Mouse (Mus musculus): Measurements from ENCODE around the gene Itgal. TPM values are rescaled to one million over a fixed set of nuclear protein-coding genes. Genes with fewer than 3 reads are reported as not detected.

Gene Itgal
- polyA plus RNA-seq, 1 experiment from 2014 or later = 2.3 TPM

DNA sequence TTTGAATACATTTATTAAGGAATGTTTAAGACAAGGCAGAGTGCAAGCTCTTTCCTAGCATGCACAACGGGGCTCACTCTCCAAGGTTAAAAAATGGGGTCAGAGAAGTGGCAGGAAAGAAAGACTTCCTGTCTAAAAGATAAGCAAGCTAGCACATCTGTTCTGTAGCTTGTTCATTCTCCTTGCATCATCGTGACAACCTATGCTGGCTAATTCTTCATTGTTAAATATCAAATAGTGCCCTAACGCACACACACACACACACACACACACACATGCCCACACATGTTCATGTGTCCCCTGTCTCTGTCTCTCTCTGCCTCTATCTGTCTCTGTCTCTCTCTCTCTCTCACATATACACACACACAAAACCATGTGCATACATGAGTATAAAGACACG lies 14.9 kb upstream of the Itgal start:
- ATAC-seq (ENCODE audit: borderline replicate concordance, extremely low read depth, low FRiP score, low TSS enrichment) = no peak
- Histone ChIP-seq H3K4me1 (no peaks in the 10 kb centered on the region), H3K27me3 (no peaks in the 10 kb centered on the region), H3K9ac (no peak overlapping the region), H3K27ac (no peak overlapping the region), H3K36me3 (no peaks in the 10 kb centered on the region), H3K4me3 (no peak overlapping the region), H3K9me3 (no peaks in the 10 kb centered on the region), H3K4me2 (no peak overlapping the region)
- WGBS = 39% methylated on average over 4 of the region's 4 CpGs

- no peak for ATAC-seq (ENCODE audit: borderline replicate concordance, extremely low read depth, low FRiP score, low TSS enrichment)
- H3K36me3 ChIP-seq = no peaks in the 10 kb centered on the region
Observed at GRCm38 (mm10) chr7:127282190-127282589, 13.9 kb upstream of the Itgal start.

DNA sequence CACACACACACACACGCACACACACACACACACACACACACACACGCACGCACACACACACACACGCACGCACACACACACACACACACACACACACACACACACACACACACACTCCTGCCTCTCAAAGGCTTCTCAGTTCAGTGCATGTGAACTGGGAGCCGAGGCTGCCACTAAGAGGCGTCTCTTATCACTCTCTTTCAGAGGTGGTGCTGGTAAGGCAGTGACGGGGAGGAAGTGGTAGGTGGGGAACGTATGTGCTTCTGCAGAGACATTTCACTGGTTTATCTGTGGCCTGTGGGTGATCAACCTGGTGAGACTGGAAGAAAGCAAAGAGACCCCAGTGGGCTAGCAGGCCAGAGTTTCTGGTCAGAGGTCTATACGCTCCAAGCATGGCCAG lies 10.9 kb upstream of the Itgal start:
- no peak for ATAC-seq (ENCODE audit: borderline replicate concordance, extremely low read depth, low FRiP score, low TSS enrichment)
- no peak overlapping the region for H3K9ac ChIP-seq
- H3K27me3 ChIP-seq = no peaks in the 10 kb centered on the region
- no peak overlapping the region for H3K27ac ChIP-seq
- WGBS = 64% methylated on average over 8 of the region's 10 CpGs
- no peak overlapping the region for H3K4me3 ChIP-seq
- no peaks in the 10 kb centered on the region for H3K36me3 ChIP-seq
- no peak overlapping the region for H3K4me2 ChIP-seq
- H3K9me3 ChIP-seq = peaks cover 5% of the 10 kb centered on the region
- no peaks in the 10 kb centered on the region for H3K4me1 ChIP-seq

More at GRCm38 (mm10) chr7:127282190-127282589, 13.9 kb upstream of the Itgal start:
- no peak overlapping the region for H3K4me3 ChIP-seq
- no peak overlapping the region for H3K27ac ChIP-seq
- H3K27me3 ChIP-seq = no peaks in the 10 kb centered on the region
- H3K4me1 ChIP-seq = no peaks in the 10 kb centered on the region
- H3K4me2 ChIP-seq = no peak overlapping the region
- no peak overlapping the region for H3K9ac ChIP-seq
- no peaks in the 10 kb centered on the region for H3K9me3 ChIP-seq
- WGBS = 73% methylated on average over 2 of the region's 2 CpGs

GRCm38 (mm10) chr7:127287940-127288339 lies 8.1 kb upstream of the Itgal start:
- Histone ChIP-seq H3K27ac (no peak overlapping the region), H3K36me3 (no peaks in the 10 kb centered on the region), H3K4me2 (no peak overlapping the region), H3K9ac (no peak overlapping the region), H3K4me3 (no peak overlapping the region), H3K27me3 (no peaks in the 10 kb centered on the region), H3K9me3 (peaks cover 5% of the 10 kb centered on the region), H3K4me1 (no peaks in the 10 kb centered on the region)
- 79% methylated on average over 1 of the region's 1 CpGs for WGBS
- no peak for ATAC-seq (ENCODE audit: borderline replicate concordance, extremely low read depth, low FRiP score, low TSS enrichment)

DNA sequence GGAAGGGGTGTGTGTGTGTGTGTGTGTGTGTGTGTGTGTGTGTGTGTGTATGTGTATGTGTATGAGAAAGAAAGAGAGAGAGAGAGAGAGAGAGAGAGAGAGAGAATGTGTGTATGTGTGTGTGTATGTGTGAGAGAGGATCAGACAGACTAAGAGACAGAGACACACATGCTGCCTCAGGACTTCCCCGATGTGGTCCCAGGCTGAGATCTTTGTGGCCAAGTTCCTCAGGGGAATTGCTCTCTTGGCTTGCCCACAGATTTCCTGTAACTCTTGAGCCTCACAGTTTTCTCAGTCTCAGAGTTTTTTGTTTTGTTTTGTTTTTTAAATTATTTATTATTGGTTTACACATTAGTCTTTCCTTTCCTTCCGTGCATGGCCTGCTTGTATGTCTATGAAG lies 6.8 kb upstream of the Itgal start:
- no peak overlapping the region for H3K9ac ChIP-seq
- ATAC-seq (ENCODE audit: borderline replicate concordance, extremely low read depth, low FRiP score, low TSS enrichment) = no peak
- H3K27ac ChIP-seq = no peak overlapping the region
- H3K4me1 ChIP-seq = no peaks in the 10 kb centered on the region
- no peaks in the 10 kb centered on the region for H3K27me3 ChIP-seq
- H3K4me2 ChIP-seq = no peak overlapping the region
- no peaks in the 10 kb centered on the region for H3K36me3 ChIP-seq
- 73% methylated on average over 2 of the region's 2 CpGs for WGBS
- H3K4me3 ChIP-seq = no peak overlapping the region
- H3K9me3 ChIP-seq = peaks cover 5% of the 10 kb centered on the region

DNA sequence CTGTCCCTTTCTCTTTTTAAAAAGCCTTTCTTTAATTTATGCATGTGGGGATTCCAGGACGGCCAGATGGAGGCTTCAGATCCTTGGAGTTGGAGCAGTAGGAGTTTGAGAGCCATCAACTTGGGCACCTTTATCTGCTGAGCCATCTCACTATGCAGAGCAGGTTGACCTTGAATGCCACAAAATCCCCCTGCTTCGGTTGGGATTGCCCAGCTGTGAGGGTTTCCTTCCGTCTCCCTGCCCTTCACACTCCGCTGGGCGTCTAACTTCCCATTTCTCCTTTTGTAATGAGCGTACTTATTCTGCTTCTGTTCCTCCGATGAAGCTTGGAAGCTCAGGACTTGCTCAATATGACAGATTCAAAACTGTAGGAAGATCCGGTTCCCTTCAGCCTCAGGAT lies 5.9 kb upstream of the Itgal start:
- Histone ChIP-seq H3K27ac (no peak overlapping the region), H3K27me3 (no peaks in the 10 kb centered on the region), H3K36me3 (no peaks in the 10 kb centered on the region), H3K4me2 (no peak overlapping the region), H3K4me1 (no peaks in the 10 kb centered on the region), H3K4me3 (no peak overlapping the region), H3K9ac (no peak overlapping the region), H3K9me3 (peaks cover 5% of the 10 kb centered on the region)
- 70% methylated on average over 8 of the region's 8 CpGs for WGBS
- ATAC-seq (ENCODE audit: borderline replicate concordance, extremely low read depth, low FRiP score, low TSS enrichment) = no peak

DNA sequence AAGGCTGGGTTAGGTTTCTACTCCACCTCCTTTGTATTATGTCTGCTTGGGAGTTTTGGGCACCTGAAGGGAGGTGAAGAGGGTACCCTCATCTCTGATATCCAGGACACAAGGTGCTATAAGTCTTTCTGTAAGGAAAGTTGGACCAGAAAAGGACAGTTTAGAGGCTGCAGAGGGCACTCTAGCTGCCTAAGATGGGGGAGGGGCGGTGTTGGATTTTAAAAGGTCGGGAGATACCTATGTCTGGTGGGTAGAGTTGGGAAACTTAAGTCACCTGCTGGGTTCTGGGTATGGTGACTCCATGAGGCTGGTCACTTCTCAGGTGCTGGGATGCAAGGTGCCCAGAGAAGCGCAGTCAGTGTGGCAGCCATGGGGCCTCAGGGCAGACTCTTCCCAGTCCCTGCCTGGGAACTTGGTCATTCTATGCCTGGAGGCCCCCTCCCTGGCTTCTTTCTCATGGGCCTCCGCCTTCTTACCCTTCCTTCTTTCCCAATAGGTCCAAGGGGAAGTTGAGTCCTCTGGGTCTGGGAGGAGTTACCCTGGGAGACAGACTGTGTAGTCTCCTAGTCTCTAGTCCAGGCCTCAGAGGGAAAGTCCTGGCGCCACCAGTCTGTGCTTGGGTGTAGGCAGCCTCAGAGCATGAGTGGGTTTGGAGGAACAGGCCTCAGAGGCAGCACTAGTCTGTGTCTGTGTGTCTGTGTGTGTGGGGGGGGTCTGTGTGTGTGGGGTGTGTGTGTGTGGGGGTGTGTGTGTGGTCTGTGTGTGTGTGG lies 911 bp downstream of the Itgal start:
- Histone ChIP-seq H3K4me3 (no peak overlapping the region), H3K9me3 (no peaks in the 10 kb centered on the region), H3K9ac (no peak overlapping the region), H3K27me3 (no peaks in the 10 kb centered on the region), H3K4me1 (no peaks in the 10 kb centered on the region), H3K4me2 (no peak overlapping the region; the same call in 1 of the 2 replicates), H3K36me3 (no peaks in the 10 kb centered on the region), H3K27ac (no peak overlapping the region)
- WGBS = 77% methylated on average over 5 of the region's 5 CpGs
- ATAC-seq (ENCODE audit: borderline replicate concordance, extremely low read depth, low FRiP score, low TSS enrichment) = no peak; the same call in 1 of the 2 replicates

DNA sequence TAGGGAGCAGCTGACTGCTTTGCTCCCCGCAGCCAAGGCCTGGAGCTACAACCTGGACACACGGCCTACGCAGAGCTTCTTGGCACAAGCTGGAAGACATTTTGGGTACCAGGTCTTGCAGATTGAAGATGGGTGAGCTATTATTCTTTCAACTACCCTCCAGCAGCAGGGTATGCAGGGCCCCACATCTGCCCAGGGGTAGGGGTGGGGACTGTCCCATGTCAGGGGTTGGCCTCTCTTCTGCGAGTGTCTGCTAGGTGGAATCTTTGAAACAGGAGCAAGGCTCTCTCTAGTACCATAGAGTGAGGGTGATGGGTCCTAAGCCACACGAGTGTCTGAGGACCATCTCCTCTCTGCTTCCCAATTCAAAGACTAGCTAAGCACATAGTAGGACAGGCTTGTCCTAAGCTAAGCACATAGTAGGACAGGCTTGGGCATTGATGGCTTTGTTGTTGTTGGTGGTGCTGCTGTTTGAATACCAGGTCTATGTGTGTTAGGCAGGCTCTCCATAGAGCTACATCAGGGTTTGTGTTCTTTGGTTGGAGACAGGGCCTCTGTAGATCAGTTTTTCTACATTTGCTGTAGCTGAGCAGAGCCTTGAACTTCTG lies 1.6 kb downstream of the Itgal start:
- H3K4me1 ChIP-seq = no peaks in the 10 kb centered on the region
- ATAC-seq (ENCODE audit: borderline replicate concordance, extremely low read depth, low FRiP score, low TSS enrichment) = no peak
- H3K27me3 ChIP-seq = no peaks in the 10 kb centered on the region
- no peak overlapping the region for H3K4me3 ChIP-seq
- H3K36me3 ChIP-seq = no peaks in the 10 kb centered on the region
- no peaks in the 10 kb centered on the region for H3K9me3 ChIP-seq
- no peak overlapping the region for H3K27ac ChIP-seq
- WGBS = 90% methylated on average over 5 of the region's 5 CpGs
- H3K9ac ChIP-seq = no peak overlapping the region
- no peak overlapping the region for H3K4me2 ChIP-seq

- no peaks in the 10 kb centered on the region for H3K4me1 ChIP-seq
- no peak overlapping the region for H3K4me3 ChIP-seq
- H3K9me3 ChIP-seq = no peaks in the 10 kb centered on the region
- no peaks in the 10 kb centered on the region for H3K36me3 ChIP-seq
- H3K9ac ChIP-seq = no peak overlapping the region
- H3K4me2 ChIP-seq = no peak overlapping the region
- no peak overlapping the region for H3K27ac ChIP-seq
- 77% methylated on average over 2 of the region's 2 CpGs for WGBS
- no peaks in the 10 kb centered on the region for H3K27me3 ChIP-seq
- no peak for ATAC-seq (ENCODE audit: borderline replicate concordance, extremely low read depth, low FRiP score, low TSS enrichment)
Observed at GRCm38 (mm10) chr7:127308431-127308830, 12.4 kb downstream of the Itgal start.

DNA sequence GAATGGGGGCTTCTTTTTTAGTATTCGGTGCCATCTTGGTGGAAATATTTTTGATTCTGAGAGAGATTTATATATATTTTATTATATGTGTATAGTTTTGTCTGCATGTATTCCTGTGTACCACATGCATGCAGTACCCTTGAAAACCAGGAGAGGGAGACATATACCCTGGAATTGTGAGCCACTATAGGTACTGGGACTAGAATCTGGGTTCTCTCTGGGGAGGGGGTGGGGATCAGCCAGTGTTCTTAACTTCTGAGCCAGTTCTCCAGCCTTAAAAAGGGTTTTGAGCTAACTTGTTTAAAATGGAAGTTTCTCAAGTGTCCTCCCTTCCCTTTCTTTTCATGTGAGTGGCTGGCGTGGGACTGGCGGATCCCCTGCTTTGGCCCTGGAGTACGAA lies 12.8 kb downstream of the Itgal start:
- 70% methylated on average over 4 of the region's 4 CpGs for WGBS
- no peaks in the 10 kb centered on the region for H3K36me3 ChIP-seq
- no peaks in the 10 kb centered on the region for H3K4me1 ChIP-seq
- no peak overlapping the region for H3K9ac ChIP-seq
- no peak overlapping the region for H3K27ac ChIP-seq
- no peaks in the 10 kb centered on the region for H3K9me3 ChIP-seq
- no peak for ATAC-seq (ENCODE audit: borderline replicate concordance, extremely low read depth, low FRiP score, low TSS enrichment)
- no peaks in the 10 kb centered on the region for H3K27me3 ChIP-seq
- H3K4me2 ChIP-seq = no peak overlapping the region
- H3K4me3 ChIP-seq = no peak overlapping the region

- Histone ChIP-seq H3K9ac (no peak overlapping the region), H3K4me1 (no peaks in the 10 kb centered on the region), H3K4me3 (no peak overlapping the region), H3K27me3 (no peaks in the 10 kb centered on the region), H3K36me3 (no peaks in the 10 kb centered on the region), H3K9me3 (no peaks in the 10 kb centered on the region), H3K27ac (no peak overlapping the region), H3K4me2 (no peak overlapping the region)
- 64% methylated on average over 12 of the region's 12 CpGs for WGBS
- ATAC-seq (ENCODE audit: borderline replicate concordance, extremely low read depth, low FRiP score, low TSS enrichment) = no peak
Observed at GRCm38 (mm10) chr7:127309951-127310350, 13.9 kb downstream of the Itgal start.

DNA sequence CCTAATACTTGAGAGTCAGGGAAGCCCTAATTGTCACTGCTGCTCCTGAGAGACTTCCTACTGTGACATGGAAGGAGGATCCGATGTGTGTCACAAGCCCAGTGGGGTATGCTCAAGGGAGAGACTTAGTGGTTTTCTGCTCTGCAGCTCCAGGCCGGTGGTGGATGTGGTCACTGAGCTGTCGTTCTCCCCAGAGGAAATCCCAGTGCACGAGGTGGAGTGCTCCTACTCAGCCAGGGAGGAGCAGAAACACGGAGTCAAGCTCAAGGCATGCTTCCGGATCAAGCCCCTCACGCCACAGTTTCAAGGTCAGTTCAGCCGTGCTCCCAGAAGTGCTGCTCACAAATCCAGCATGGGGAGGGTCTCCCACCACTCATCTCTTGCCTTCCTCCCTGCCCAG lies 17.9 kb downstream of the Itgal start:
- no peak overlapping the region for H3K4me2 ChIP-seq
- H3K36me3 ChIP-seq = no peaks in the 10 kb centered on the region
- H3K4me1 ChIP-seq = no peaks in the 10 kb centered on the region
- no peaks in the 10 kb centered on the region for H3K27me3 ChIP-seq
- 37% methylated on average over 8 of the region's 8 CpGs for WGBS
- no peak overlapping the region for H3K27ac ChIP-seq
- no peak overlapping the region for H3K4me3 ChIP-seq
- no peak overlapping the region for H3K9ac ChIP-seq
- ATAC-seq (ENCODE audit: borderline replicate concordance, extremely low read depth, low FRiP score, low TSS enrichment) = no peak
- H3K9me3 ChIP-seq = no peaks in the 10 kb centered on the region
